Mouse (Mus musculus) MEL (cell line): ENCODE data around the gene Usp44. TPM values are rescaled to one million over a fixed set of nuclear protein-coding genes. Genes with fewer than 3 reads are reported as not detected.

Experiments
- DNase-seq: peaks from one replicate; pipeline ENCODE4 v3.0.0; 2011; ENCODE audit warnings: low read depth, low spot score
- H3K27ac ChIP-seq: 2 replicates; pipeline ENCODE4 v1.5.1; 2012; ENCODE audit warnings: low read depth, mild to moderate bottlenecking, control low read depth, low read length, moderate library complexity; ENCODE audit not compliant: control insufficient read depth
- H3K27me3 ChIP-seq, 2 experiments: fragments of 150-350 bp in 1 of 2; sonication (generic) in 1 of 2; 2 replicates each; pipeline ENCODE4 v1.6.1; 2012; ENCODE audit warnings: low read length in 2 of 2, mild to moderate bottlenecking in 2 of 2, improper control_type of control experiment in 1 of 2, moderate library complexity in 1 of 2; ENCODE audit not compliant: insufficient read depth in 2 of 2, control insufficient read depth in 1 of 2
- H3K36me3 ChIP-seq, 2 experiments: 2 replicates each; pipeline ENCODE4 v1.6.1; 2012 to 2014; ENCODE audit warnings: low read length in 2 of 2, improper control_type of control experiment in 1 of 2, inconsistent platforms in 1 of 2, mild to moderate bottlenecking in 1 of 2; ENCODE audit not compliant: insufficient read depth in 2 of 2, control insufficient read depth in 1 of 2
- H3K4me1 ChIP-seq, 2 experiments: fragments of 150-350 bp in 1 of 2; sonication (generic) in 1 of 2; 2 replicates each; pipeline ENCODE4 v1.6.1; 2012; ENCODE audit warnings: low read length in 2 of 2, improper control_type of control experiment in 1 of 2, mild to moderate bottlenecking in 1 of 2; ENCODE audit not compliant: insufficient read depth in 2 of 2, control insufficient read depth in 1 of 2
- H3K4me3 ChIP-seq, 2 experiments: fragments of 150-350 bp in 1 of 2; sonication (generic) in 1 of 2; 2 replicates each; pipeline ENCODE4 v1.5.1; 2012; ENCODE audit warnings: low read depth in 2 of 2, low read length in 2 of 2, mild to moderate bottlenecking in 2 of 2, moderate library complexity in 2 of 2, control low read depth in 1 of 2, improper control_type of control experiment in 1 of 2; ENCODE audit not compliant: control insufficient read depth in 1 of 2, insufficient read depth in 1 of 2
- H3K79me2 ChIP-seq: 2 replicates; pipeline ENCODE4 v1.6.1; 2012; ENCODE audit warnings: mild to moderate bottlenecking, low read length, moderate library complexity; ENCODE audit not compliant: control insufficient read depth, poor library complexity, insufficient read depth
- H3K9ac ChIP-seq: 2 replicates; pipeline ENCODE4 v1.6.1; 2012; ENCODE audit warnings: low read depth, mild to moderate bottlenecking, control low read depth, low read length, moderate library complexity; ENCODE audit not compliant: control insufficient read depth, poor library complexity, severe bottlenecking
- H3K9me3 ChIP-seq: fragments of 150-350 bp; sonication (generic); replicated peaks from 2 replicates; pipeline ENCODE4 v1.6.1; 2012; ENCODE audit warnings: mild to moderate bottlenecking, low read length, improper control_type of control experiment, moderate library complexity; ENCODE audit not compliant: insufficient read depth
- CHD1 ChIP-seq: IDR thresholded peaks from 2 replicates; pipeline ENCODE4 v1.6.1; 2012; ENCODE audit warnings: low read depth, mild to moderate bottlenecking, inconsistent platforms, low read length, improper control_type of control experiment
- CHD2 ChIP-seq: IDR thresholded peaks from 2 replicates; pipeline ENCODE4 v1.6.1; 2011; ENCODE audit warnings: low read length, improper control_type of control experiment
- E2F4 ChIP-seq: IDR thresholded peaks from 2 replicates; pipeline ENCODE4 v1.6.1; 2011; ENCODE audit warnings: low read depth, low read length, improper control_type of control experiment, borderline replicate concordance
- EP300 ChIP-seq, 2 experiments: IDR thresholded peaks; 2 replicates each; pipeline ENCODE4 v1.6.1; 2011; ENCODE audit warnings: improper control_type of control experiment in 2 of 2, low read length in 2 of 2, low read depth in 1 of 2, mild to moderate bottlenecking in 1 of 2
- KAT2A ChIP-seq: conservative IDR thresholded peaks from 2 replicates; pipeline ENCODE4 v1.6.1; 2012; ENCODE audit warnings: low read depth, low read length, improper control_type of control experiment, inconsistent platforms
- MXI1 ChIP-seq: IDR thresholded peaks from 2 replicates; pipeline ENCODE4 v1.6.1; 2011; ENCODE audit warnings: mild to moderate bottlenecking, low read depth, low read length, improper control_type of control experiment
- NELFE ChIP-seq: IDR thresholded peaks from 2 replicates; pipeline ENCODE4 v1.6.1; 2011; ENCODE audit warnings: low read depth, low read length, improper control_type of control experiment
- POLR2A ChIP-seq, 2 experiments: IDR thresholded peaks; 2 replicates each; pipeline ENCODE4 v1.6.1; 2011 to 2012; ENCODE audit warnings: low read length in 2 of 2, mild to moderate bottlenecking in 2 of 2, control low read depth in 1 of 2, improper control_type of control experiment in 1 of 2, low read depth in 1 of 2, moderate library complexity in 1 of 2; ENCODE audit not compliant: control insufficient read depth in 1 of 2, insufficient read depth in 1 of 2, poor library complexity in 1 of 2
- POLR2AphosphoS2 ChIP-seq: IDR thresholded peaks from 2 replicates; pipeline ENCODE4 v1.6.1; 2011; ENCODE audit warnings: low read length, improper control_type of control experiment
- POLR2AphosphoS5 ChIP-seq: IDR thresholded peaks from 2 replicates; pipeline ENCODE4 v1.6.1; 2012; ENCODE audit warnings: low read depth, borderline replicate concordance, mild to moderate bottlenecking, inconsistent platforms, low read length, moderate library complexity, mixed read lengths
- RCOR1 ChIP-seq: IDR thresholded peaks from 2 replicates; pipeline ENCODE4 v1.6.1; 2012; ENCODE audit warnings: low read depth, mild to moderate bottlenecking, inconsistent platforms, low read length, improper control_type of control experiment
- SIN3A ChIP-seq: IDR thresholded peaks from 2 replicates; pipeline ENCODE4 v1.6.1; 2012; ENCODE audit warnings: low read length, improper control_type of control experiment, inconsistent platforms
- SMC3 ChIP-seq: IDR thresholded peaks from 2 replicates; pipeline ENCODE4 v1.6.1; 2011; ENCODE audit warnings: low read depth, low read length, improper control_type of control experiment
- TCF12 ChIP-seq: IDR thresholded peaks from 2 replicates; pipeline ENCODE4 v1.6.1; 2014; ENCODE audit warnings: low read depth, mild to moderate bottlenecking, inconsistent platforms, low read length, improper control_type of control experiment, moderate library complexity
- UBTF ChIP-seq: IDR thresholded peaks from 2 replicates; pipeline ENCODE4 v1.6.1; 2012; ENCODE audit warnings: low read depth, mild to moderate bottlenecking, inconsistent platforms, low read length, improper control_type of control experiment, moderate library complexity, borderline replicate concordance; ENCODE audit not compliant: insufficient read depth
- USF1 ChIP-seq: IDR thresholded peaks from 2 replicates; pipeline ENCODE4 v1.6.1; 2014; ENCODE audit warnings: low read depth, mild to moderate bottlenecking, inconsistent platforms, low read length, improper control_type of control experiment, moderate library complexity
- USF2 ChIP-seq, 2 experiments: IDR thresholded peaks; 2 replicates each; pipeline ENCODE4 v1.6.1; 2011 to 2012; ENCODE audit warnings: improper control_type of control experiment in 2 of 2, low read length in 2 of 2, borderline replicate concordance in 1 of 2, inconsistent platforms in 1 of 2, low read depth in 1 of 2, mild to moderate bottlenecking in 1 of 2; ENCODE audit not compliant: insufficient read depth in 1 of 2
- ZC3H11A ChIP-seq: IDR thresholded peaks from 2 replicates; pipeline ENCODE4 v1.6.1; 2012; ENCODE audit warnings: low read depth, mild to moderate bottlenecking, inconsistent platforms, low read length, improper control_type of control experiment
- ZKSCAN1 ChIP-seq: IDR thresholded peaks from 2 replicates; pipeline ENCODE4 v1.6.1; 2012; ENCODE audit warnings: low read depth, mild to moderate bottlenecking, inconsistent platforms, low read length, improper control_type of control experiment, moderate library complexity
- ZNF384 ChIP-seq: IDR thresholded peaks from 2 replicates; pipeline ENCODE4 v1.6.1; 2012; ENCODE audit warnings: low read depth, mild to moderate bottlenecking, inconsistent platforms, low read length, improper control_type of control experiment
- polyA plus RNA-seq, 2 experiments: library from polyadenylated mRNA; stranded (reverse) in 1 of 2; unstranded in 1 of 2; fragments of >175 nt in 1 of 2; fragments of >200 nt in 1 of 2; gene quantifications; 2 replicates each; pipeline versions ENCODE4 v1.2.1 to v1.2.4; 2012; ENCODE audit warnings: low replicate concordance in 2 of 2, low read depth in 1 of 2; ENCODE audit not compliant: insufficient read length in 2 of 2, insufficient read depth in 1 of 2, missing spikeins in 1 of 2
- total RNA-seq: library from RNA; depleted of rRNA; stranded (reverse); fragments of 300-350 nt; gene quantifications from 2 replicates; pipeline ENCODE4 v1.2.3, GENCODE M21; 2012

The Usp44 gene
- total and polyA plus RNA-seq, 3 experiments = 0.12 to 1.4 TPM; not detected in 1

GRCm38 (mm10) chr10:93831730-93832574 is 597 bp downstream of the Usp44 start:
- Histone ChIP-seq H3K4me3 (no peak overlapping the region), H3K27ac (no peak overlapping the region), H3K79me2 (no peaks in the 10 kb centered on the region), H3K9ac (no peak overlapping the region), H3K9me3 (no peaks in the 10 kb centered on the region), H3K36me3 (peaks cover 0 to 3% of the 10 kb centered on the region in 2 experiments; a peak in 1 of 4 replicates), H3K4me1 (no peaks in the 10 kb centered on the region; a peak in 1 of 4 replicates), H3K27me3 (peaks cover 11 to 27% of the 10 kb centered on the region in 2 experiments)
- TF ChIP-seq EP300 (IDR thresholded peaks at IDR 0.05; ENCODE audit: low read depth in 1 of 2, low read length in 2 of 2) (no peak), RCOR1 (no peak), E2F4 (no peak), CHD2 (no peak), KAT2A (no peak), POLR2AphosphoS5 (no peak), POLR2A (IDR thresholded peaks at IDR 0.05; ENCODE audit: control insufficient read depth in 1 of 2, insufficient read depth in 1 of 2, low read depth in 1 of 2, low read length in 2 of 2, poor library complexity in 1 of 2) (no peak), NELFE (no peak), ZKSCAN1 (no peak), ZNF384 (no peak), TCF12 (no peak), UBTF (no peak), USF1 (no peak), MXI1 (no peak), SMC3 (no peak), SIN3A (no peak), CHD1 (no peak), USF2 (IDR thresholded peaks at IDR 0.05; ENCODE audit: borderline replicate concordance in 1 of 2, insufficient read depth in 1 of 2, low read depth in 1 of 2, low read length in 2 of 2) (no peak)
- DNase-seq = no peak

- H3K9ac ChIP-seq = no peak overlapping the region
- TF ChIP-seq POLR2AphosphoS5 = no peak
- TF ChIP-seq USF2 (IDR thresholded peaks at IDR 0.05; ENCODE audit: borderline replicate concordance in 1 of 2, insufficient read depth in 1 of 2, low read depth in 1 of 2, low read length in 2 of 2) = no peak
- no peak for TF ChIP-seq ZC3H11A
- TF ChIP-seq POLR2AphosphoS2 = no peak
Observed at GRCm38 (mm10) chr10:93832811-93833210, 1.5 kb downstream of the Usp44 start.

More at GRCm38 (mm10) chr10:93832811-93833210, 1.5 kb downstream of the Usp44 start:
- Histone ChIP-seq H3K27ac (no peak overlapping the region), H3K36me3 (peaks cover 0 to 3% of the 10 kb centered on the region in 2 experiments; a peak in 1 of 4 replicates), H3K4me1 (no peaks in the 10 kb centered on the region; a peak in 1 of 4 replicates), H3K9me3 (no peaks in the 10 kb centered on the region), H3K79me2 (no peaks in the 10 kb centered on the region), H3K27me3 (peaks cover 11 to 27% of the 10 kb centered on the region in 2 experiments), H3K4me3 (no peak overlapping the region)
- no peak for DNase-seq
